ENCODE assay signal across 9 mouse cellular contexts in the genomic region with DNA sequence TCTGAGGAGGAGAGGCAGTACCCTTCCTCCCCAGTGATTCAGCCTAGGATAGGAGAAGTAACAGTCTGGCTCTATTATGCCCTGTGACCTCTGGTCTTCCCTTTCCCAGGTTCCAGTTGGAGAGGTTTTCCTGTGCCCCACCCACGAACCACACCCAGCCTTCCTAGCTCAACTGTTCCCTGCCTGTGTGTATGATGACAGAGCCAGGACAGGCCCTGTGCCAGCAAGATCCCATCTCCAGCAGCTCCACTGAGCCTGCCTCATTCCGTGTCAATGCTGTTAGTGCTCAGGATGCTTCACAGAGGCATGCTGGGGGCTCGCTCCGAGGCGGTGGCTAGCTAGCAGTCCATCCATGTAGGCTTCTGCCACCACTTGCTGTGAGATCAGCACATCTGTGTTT.
DNase-seq lines count a peak whose midpoint lies in the region; ATAC-seq lines count a peak whose summit lies in the region.
"Had no signal": no experiment of that assay in that cellular context is flagged by ENCODE, and none has a peak within 500 bp of the region (broad histone marks: within the 10 kb centered on the region; RNA-seq: fewer than 3 reads in every experiment).

No protein-coding gene starts in this region.

- H3K27ac ChIP-seq in midbrain, embryonic 15.5 days: peak overlapping the region; percentile 35; the same call in 1 of the 2 replicates

- H3K36me3 ChIP-seq in midbrain, embryonic 15.5 days (replicated peaks): no peaks in the 10 kb centered on the region

- peaks cover 47% of the 10 kb centered on the region for H3K4me1 ChIP-seq in midbrain, embryonic 15.5 days

- no peaks in the 10 kb centered on the region for H3K9me3 ChIP-seq in midbrain, embryonic 15.5 days

- DNase-seq in cerebellum, adult 18-20 months: peak; percentile 55 to 65
- peak; percentile 29 for DNase-seq in layer of hippocampus, adult 11-12 months (ENCODE audit: low spot score)
- no peak for DNase-seq in layer of hippocampus, postnatal 14 days (ENCODE audit: low spot score in 2 of 2)
- peak; percentile 41 for DNase-seq in cerebellum, adult 9-11 months
- no peak for DNase-seq in layer of hippocampus, adult 9-11 months

- H3K4me3 ChIP-seq in midbrain, embryonic 15.5 days: no peak overlapping the region

- H3K9ac ChIP-seq in midbrain, embryonic 15.5 days: no peak overlapping the region

- H3K4me2 ChIP-seq in midbrain, embryonic 15.5 days: no peak overlapping the region

- ATAC-seq in cerebellum, adult (ENCODE audit: insufficient number of reproducible peaks, low FRiP score, low TSS enrichment): no peak
- ATAC-seq in midbrain, embryonic 15.5 days (replicated peaks): no peak
- no peak for ATAC-seq in activated CD4-positive, CD25-positive, alpha-beta regulatory T cell, adult 4 months
- ATAC-seq: inflammation-experienced regulatory T-cells, adult 6 months had no signal

- no peaks in the 10 kb centered on the region for H3K27me3 ChIP-seq in midbrain, embryonic 15.5 days (replicated peaks)

- 69% methylated on average over 5 of the region's 5 CpGs for WGBS in midbrain, embryonic 15.5 days

Comparison
In these comparisons a context has a peak if more than half of its experiments do, and no peak if none do; other contexts are left out.
1. DNase-seq: peak in cerebellum, adult 18-20 months (2 of 2), layer of hippocampus, adult 11-12 months (single experiment) and cerebellum, adult 9-11 months (single experiment); none in layer of hippocampus, postnatal 14 days (0 of 2) and layer of hippocampus, adult 9-11 months (single experiment).